Mouse (Mus musculus): ENCODE measurements around the gene Teddm2. TPM values are rescaled to one million over a fixed set of nuclear protein-coding genes. Genes with fewer than 3 reads are reported as not detected.

Gene Teddm2
- polyA plus RNA-seq, 1 experiment from 2014 or later = 0.67 TPM

GRCm38 (mm10) chr1:153924395-153925385 is 24.7 kb upstream of the Teddm2 start:
- Histone ChIP-seq H3K4me3 (ENCODE audit: low read length) (no peak overlapping the region), H3K4me1 (ENCODE audit: insufficient read depth, low read length) (no peaks in the 10 kb centered on the region), H3K4me2 (replicated peaks; ENCODE audit: low read depth, low read length) (no peak overlapping the region), H3K27ac (ENCODE audit: low read length) (no peak overlapping the region), H3K36me3 (ENCODE audit: insufficient read depth, low read length) (no peaks in the 10 kb centered on the region), H3K27me3 (ENCODE audit: insufficient read depth, low read length) (no peaks in the 10 kb centered on the region), H3K9me3 (ENCODE audit: low read length) (0 out of 2 replicates have a peak, but pooled peaks cover 2% of the 10 kb centered on the region), H3K9ac (replicated peaks; ENCODE audit: low read length) (no peak overlapping the region)
- WGBS = 74% methylated on average over 6 of the region's 6 CpGs
- ATAC-seq (ENCODE audit: low FRiP score, low TSS enrichment) = no peak

DNA sequence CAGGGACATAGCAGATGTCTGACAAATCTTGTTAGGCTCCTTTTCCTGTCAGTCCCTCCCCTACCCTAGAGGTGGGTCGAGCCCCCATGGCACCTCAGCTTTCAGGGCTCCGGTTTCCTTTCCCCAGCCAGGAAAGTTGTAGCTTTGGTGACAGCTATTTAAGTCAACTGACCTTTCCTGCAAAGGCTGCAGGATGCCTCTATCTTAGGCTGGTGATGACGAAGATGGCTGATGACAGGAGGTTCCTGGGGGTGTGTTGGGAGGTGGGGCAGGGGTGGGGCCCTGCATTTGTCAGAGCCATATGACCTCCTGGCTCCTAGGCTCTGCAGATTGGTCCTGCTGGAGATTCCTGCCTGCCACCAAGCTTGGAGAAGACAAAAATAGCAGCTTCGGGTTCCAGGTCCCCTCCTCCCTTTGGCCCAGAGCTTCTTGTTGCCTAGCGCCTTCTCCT is 22.6 kb upstream of the Teddm2 start:
- Histone ChIP-seq H3K27ac (ENCODE audit: low read length) (no peak overlapping the region), H3K4me1 (ENCODE audit: insufficient read depth, low read length) (no peaks in the 10 kb centered on the region), H3K4me3 (ENCODE audit: low read length) (no peak overlapping the region), H3K9me3 (ENCODE audit: low read length) (0 out of 2 replicates have a peak, but pooled peaks cover 2% of the 10 kb centered on the region), H3K27me3 (ENCODE audit: insufficient read depth, low read length) (no peaks in the 10 kb centered on the region), H3K4me2 (replicated peaks; ENCODE audit: low read depth, low read length) (no peak overlapping the region), H3K36me3 (ENCODE audit: insufficient read depth, low read length) (no peaks in the 10 kb centered on the region), H3K9ac (replicated peaks; ENCODE audit: low read length) (no peak overlapping the region)
- WGBS = 26% methylated on average over 5 of the region's 5 CpGs
- no peak for ATAC-seq (ENCODE audit: low FRiP score, low TSS enrichment)

GRCm38 (mm10) chr1:153921642-153922041 is 21.6 kb upstream of the Teddm2 start:
- Histone ChIP-seq H3K9ac (replicated peaks; ENCODE audit: low read length) (no peak overlapping the region), H3K36me3 (ENCODE audit: insufficient read depth, low read length) (no peaks in the 10 kb centered on the region), H3K4me1 (ENCODE audit: insufficient read depth, low read length) (no peaks in the 10 kb centered on the region), H3K27me3 (ENCODE audit: insufficient read depth, low read length) (no peaks in the 10 kb centered on the region), H3K4me3 (ENCODE audit: low read length) (no peak overlapping the region), H3K27ac (ENCODE audit: low read length) (no peak overlapping the region), H3K4me2 (replicated peaks; ENCODE audit: low read depth, low read length) (no peak overlapping the region), H3K9me3 (ENCODE audit: low read length) (no peaks in the 10 kb centered on the region)
- whole genome bisulfite sequencing = 89% methylated on average over 3 of the region's 3 CpGs
- no peak for ATAC-seq (ENCODE audit: low FRiP score, low TSS enrichment)

DNA sequence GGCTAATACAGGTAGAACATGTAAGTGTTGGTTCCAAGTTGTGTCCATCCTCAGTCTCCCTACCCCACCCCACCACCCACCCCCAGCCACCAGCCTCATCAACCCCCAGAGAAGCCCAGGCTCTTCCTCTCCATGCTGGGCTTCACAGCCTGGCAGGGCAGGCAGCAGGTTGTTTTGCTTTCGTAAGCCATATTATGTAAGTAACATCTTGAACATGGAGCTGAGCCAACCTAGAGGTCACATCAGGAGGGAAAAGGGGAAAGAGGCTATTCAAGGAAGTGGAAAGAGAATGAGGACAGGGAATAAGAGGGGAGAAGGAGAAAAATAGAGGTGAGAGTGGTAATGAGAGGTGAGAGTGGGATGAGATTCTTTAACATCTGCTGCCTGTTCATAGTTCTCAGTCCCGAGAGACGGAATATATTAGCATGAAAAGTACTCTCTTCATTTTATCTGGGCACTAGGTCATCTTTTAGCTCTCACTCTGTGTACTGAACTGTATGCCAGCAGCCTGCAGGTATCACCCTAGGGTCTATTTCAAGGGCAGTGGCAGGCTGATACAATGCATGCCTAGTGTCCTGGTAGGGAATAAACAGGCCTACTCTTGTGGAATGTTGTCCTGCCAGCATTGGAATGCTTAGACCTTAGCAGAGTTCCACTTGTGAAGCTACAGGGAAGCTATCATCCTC is 18.6 kb upstream of the Teddm2 start:
- Histone ChIP-seq H3K36me3 (ENCODE audit: insufficient read depth, low read length) (no peaks in the 10 kb centered on the region), H3K4me2 (replicated peaks; ENCODE audit: low read depth, low read length) (no peak overlapping the region), H3K27ac (ENCODE audit: low read length) (no peak overlapping the region), H3K4me3 (ENCODE audit: low read length) (no peak overlapping the region), H3K9ac (replicated peaks; ENCODE audit: low read length) (no peak overlapping the region), H3K9me3 (ENCODE audit: low read length) (no peaks in the 10 kb centered on the region), H3K4me1 (ENCODE audit: insufficient read depth, low read length) (no peaks in the 10 kb centered on the region), H3K27me3 (ENCODE audit: insufficient read depth, low read length) (no peaks in the 10 kb centered on the region)
- WGBS = 81% methylated on average over 3 of the region's 3 CpGs
- no peak for ATAC-seq (ENCODE audit: low FRiP score, low TSS enrichment)

DNA sequence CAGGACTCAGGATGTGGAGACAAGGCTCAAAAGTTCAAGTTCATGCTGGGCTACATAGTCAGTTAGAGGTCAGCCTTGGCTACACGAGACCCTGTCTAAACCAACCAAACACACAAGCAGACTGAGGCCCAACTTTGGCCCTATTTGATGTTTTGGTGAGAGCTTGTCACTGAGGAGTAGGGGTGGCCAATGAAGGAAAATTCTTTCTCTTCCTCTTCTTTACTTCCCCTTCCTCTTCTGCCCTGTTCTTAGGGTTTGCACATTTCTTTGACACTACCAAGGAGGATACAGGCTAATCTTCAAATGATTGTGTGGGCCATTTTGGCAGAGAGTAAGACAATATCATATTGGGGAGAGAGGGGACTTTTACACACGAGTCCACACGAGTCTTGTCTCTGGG is 13.8 kb upstream of the Teddm2 start:
- H3K27ac ChIP-seq (ENCODE audit: low read length) = no peak overlapping the region
- H3K9me3 ChIP-seq (ENCODE audit: low read length) = no peaks in the 10 kb centered on the region
- H3K27me3 ChIP-seq (ENCODE audit: insufficient read depth, low read length) = no peaks in the 10 kb centered on the region
- ATAC-seq (ENCODE audit: low FRiP score, low TSS enrichment) = no peak
- peaks cover 6% of the 10 kb centered on the region for H3K36me3 ChIP-seq (ENCODE audit: insufficient read depth, low read length)
- no peak overlapping the region for H3K9ac ChIP-seq (replicated peaks; ENCODE audit: low read length)
- 0 out of 2 replicates have a peak, but pooled peaks cover 2% of the 10 kb centered on the region for H3K4me1 ChIP-seq (ENCODE audit: insufficient read depth, low read length)
- no peak overlapping the region for H3K4me3 ChIP-seq (ENCODE audit: low read length)
- WGBS = 78% methylated on average over 3 of the region's 3 CpGs
- no peak overlapping the region for H3K4me2 ChIP-seq (replicated peaks; ENCODE audit: low read depth, low read length)

DNA sequence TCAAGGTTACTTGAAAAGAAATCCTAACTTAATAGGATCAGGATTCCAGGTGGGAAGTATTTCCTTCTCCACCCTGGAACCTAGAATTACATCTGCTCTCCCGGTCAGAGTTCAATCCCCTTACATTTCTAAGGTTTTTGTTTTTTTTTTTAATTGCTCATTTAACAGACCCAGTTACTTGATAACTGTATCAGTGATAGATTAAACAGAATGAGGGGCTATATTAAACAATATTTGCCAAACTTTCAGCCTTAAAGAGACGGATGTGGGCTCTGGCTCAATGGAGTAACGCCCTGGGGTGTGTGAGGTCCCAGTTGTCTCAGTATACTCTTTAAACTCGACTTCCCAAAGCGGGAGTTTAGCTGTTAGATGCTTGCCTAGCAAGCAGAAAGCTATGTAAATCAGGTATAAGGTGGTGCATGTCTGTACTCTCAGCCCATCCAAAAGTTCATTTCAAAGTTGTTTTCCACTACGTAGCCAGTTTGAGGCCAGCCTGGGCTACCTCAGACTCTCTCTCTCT is 11.3 kb upstream of the Teddm2 start:
- Histone ChIP-seq H3K9me3 (ENCODE audit: low read length) (no peaks in the 10 kb centered on the region), H3K4me2 (replicated peaks; ENCODE audit: low read depth, low read length) (no peak overlapping the region), H3K4me3 (ENCODE audit: low read length) (no peak overlapping the region), H3K27ac (ENCODE audit: low read length) (peak overlapping the region; percentile 38; the same call in 1 of the 2 replicates), H3K27me3 (ENCODE audit: insufficient read depth, low read length) (no peaks in the 10 kb centered on the region), H3K9ac (replicated peaks; ENCODE audit: low read length) (no peak overlapping the region), H3K4me1 (ENCODE audit: insufficient read depth, low read length) (0 out of 2 replicates have a peak, but pooled peaks cover 4% of the 10 kb centered on the region), H3K36me3 (ENCODE audit: insufficient read depth, low read length) (peaks cover 32% of the 10 kb centered on the region)
- WGBS = 80% methylated on average over 6 of the region's 6 CpGs
- no peak for ATAC-seq (ENCODE audit: low FRiP score, low TSS enrichment)

- Histone ChIP-seq H3K9ac (replicated peaks; ENCODE audit: low read length) (no peak overlapping the region), H3K4me3 (ENCODE audit: low read length) (no peak overlapping the region), H3K4me1 (ENCODE audit: insufficient read depth, low read length) (0 out of 2 replicates have a peak, but pooled peaks cover 4% of the 10 kb centered on the region), H3K36me3 (ENCODE audit: insufficient read depth, low read length) (peaks cover 41% of the 10 kb centered on the region), H3K4me2 (replicated peaks; ENCODE audit: low read depth, low read length) (no peak overlapping the region), H3K27ac (ENCODE audit: low read length) (peak overlapping the region; percentile 21), H3K9me3 (ENCODE audit: low read length) (no peaks in the 10 kb centered on the region), H3K27me3 (ENCODE audit: insufficient read depth, low read length) (no peaks in the 10 kb centered on the region)
- ATAC-seq (ENCODE audit: low FRiP score, low TSS enrichment) = no peak
- WGBS = 90% methylated on average over 5 of the region's 5 CpGs
Measured at GRCm38 (mm10) chr1:153910423-153910822, 10.4 kb upstream of the Teddm2 start.

GRCm38 (mm10) chr1:153909963-153910291 is 9.9 kb upstream of the Teddm2 start:
- WGBS = 66% methylated on average over 9 of the region's 9 CpGs
- ATAC-seq (ENCODE audit: low FRiP score, low TSS enrichment) = no peak
- peak overlapping the region; percentile 21; the same call in 1 of the 2 replicates for H3K27ac ChIP-seq (ENCODE audit: low read length)

DNA sequence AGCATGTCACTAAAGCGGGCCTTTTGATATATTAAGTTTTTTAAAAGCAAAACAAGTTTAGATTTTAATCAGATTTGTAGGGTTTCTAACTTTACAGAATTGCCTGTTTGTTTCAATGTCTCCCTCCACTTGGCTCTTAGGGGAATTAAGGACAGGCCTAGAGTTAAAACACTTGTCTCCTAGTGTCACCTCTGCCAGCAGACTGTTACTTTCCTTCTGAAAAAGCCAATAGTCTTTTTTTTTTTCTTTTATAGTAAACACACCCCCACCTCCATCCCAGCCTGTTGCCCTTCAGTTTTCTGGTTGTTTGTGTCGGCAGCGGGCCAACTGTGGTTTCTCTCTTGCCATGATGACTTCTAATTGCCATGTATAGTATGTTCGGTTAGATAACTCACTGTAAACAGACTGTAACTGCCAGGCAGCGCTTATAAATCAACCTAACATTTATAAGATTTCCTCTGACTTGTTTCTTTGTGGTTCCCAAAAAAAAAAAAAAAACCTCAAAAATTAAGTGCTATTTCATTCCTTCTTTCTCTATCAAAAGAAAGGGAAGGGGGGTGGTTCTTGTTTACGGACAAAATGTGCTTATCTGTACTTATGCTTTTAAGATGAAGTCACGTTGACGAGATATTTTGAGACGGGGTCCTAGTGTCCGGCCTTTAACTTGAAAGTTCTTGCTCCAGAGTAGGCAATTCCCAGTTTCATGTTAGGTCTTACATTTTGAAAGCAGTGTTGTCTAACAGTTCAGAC is 9.4 kb upstream of the Teddm2 start:
- Histone ChIP-seq H3K4me2 (replicated peaks; ENCODE audit: low read depth, low read length) (no peak overlapping the region), H3K27me3 (ENCODE audit: insufficient read depth, low read length) (no peaks in the 10 kb centered on the region), H3K36me3 (ENCODE audit: insufficient read depth, low read length) (peaks cover 51% of the 10 kb centered on the region), H3K27ac (ENCODE audit: low read length) (peak overlapping the region; percentile 21; the same call in 1 of the 2 replicates), H3K4me3 (ENCODE audit: low read length) (no peak overlapping the region), H3K9me3 (ENCODE audit: low read length) (no peaks in the 10 kb centered on the region), H3K4me1 (ENCODE audit: insufficient read depth, low read length) (0 out of 2 replicates have a peak, but pooled peaks cover 4% of the 10 kb centered on the region), H3K9ac (replicated peaks; ENCODE audit: low read length) (no peak overlapping the region)
- 67% methylated on average over 10 of the region's 10 CpGs for WGBS
- no peak for ATAC-seq (ENCODE audit: low FRiP score, low TSS enrichment)

More at GRCm38 (mm10) chr1:153909963-153910291, 9.9 kb upstream of the Teddm2 start:
- H3K4me1 ChIP-seq (ENCODE audit: insufficient read depth, low read length) = 0 out of 2 replicates have a peak, but pooled peaks cover 4% of the 10 kb centered on the region
- no peaks in the 10 kb centered on the region for H3K27me3 ChIP-seq (ENCODE audit: insufficient read depth, low read length)
- no peaks in the 10 kb centered on the region for H3K9me3 ChIP-seq (ENCODE audit: low read length)
- peaks cover 46% of the 10 kb centered on the region for H3K36me3 ChIP-seq (ENCODE audit: insufficient read depth, low read length)
- H3K9ac ChIP-seq (replicated peaks; ENCODE audit: low read length) = no peak overlapping the region
- no peak overlapping the region for H3K4me2 ChIP-seq (replicated peaks; ENCODE audit: low read depth, low read length)
- no peak overlapping the region for H3K4me3 ChIP-seq (ENCODE audit: low read length)

Measured in kidney, embryonic 16.5 days (tissue).